Mouse (Mus musculus): ENCODE data around the gene Slc35e4.

DNA sequence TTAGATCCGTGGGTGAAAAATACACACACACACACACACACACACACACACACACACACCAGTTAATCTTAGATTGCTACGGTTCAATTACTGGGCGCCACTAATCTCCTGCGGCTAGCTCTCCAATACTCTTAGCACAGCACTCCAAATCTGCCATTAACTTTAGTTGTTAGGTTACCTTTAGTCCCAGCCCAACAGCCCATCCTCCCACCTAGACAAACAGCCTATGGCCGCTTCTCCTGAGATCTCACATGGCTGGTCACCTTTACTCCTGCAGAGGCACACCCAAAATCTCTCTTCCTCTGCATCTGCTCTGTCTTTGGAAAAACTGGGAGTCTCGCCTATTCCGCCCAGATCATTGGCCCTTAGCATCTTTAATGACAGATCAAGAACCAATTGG, 26.9 kb upstream of the Slc35e4 start:
- TF ChIP-seq CTCF (IDR thresholded peaks at IDR 0.05; ENCODE audit: low read depth) (no peak), EP300 (IDR thresholded peaks at IDR 0.05; ENCODE audit: low read depth) (no peak)
